Mouse (Mus musculus) granulocyte monocyte progenitor cell, adult 5-6 weeks (primary cell): Measurements from ENCODE around the gene Pbx1. TPM values are rescaled to one million over a fixed set of nuclear protein-coding genes. Genes with fewer than 3 reads are reported as not detected.

ENCODE experiments used
- ATAC-seq: replicated peaks from 2 replicates; pipeline ENCODE4 v1.8.0; 2016; ENCODE audit warnings: mild to moderate bottlenecking, moderate TSS enrichment, inconsistent platforms; ENCODE audit not compliant: poor library complexity, severe bottlenecking
- total RNA-seq, 2 experiments: library from RNA; stranded (forward) in 1 of 2; stranded (reverse) in 1 of 2; fragments of 200-712, 200-1000 nt in 1 of 2; fragments of >200 nt in 1 of 2; fragmentation: Nextera tagmentation in 1 of 2; gene quantifications; 2 replicates each; pipeline ENCODE4 v1.2.3; 2014 to 2017

The Pbx1 gene
- total RNA-seq, 2 experiments from 2014 or later, result 4.1 to 8.2 TPM

GRCm38 (mm10) chr1:168197195-168197907, 234.7 kb downstream of the Pbx1 start:
- no peak for ATAC-seq

DNA sequence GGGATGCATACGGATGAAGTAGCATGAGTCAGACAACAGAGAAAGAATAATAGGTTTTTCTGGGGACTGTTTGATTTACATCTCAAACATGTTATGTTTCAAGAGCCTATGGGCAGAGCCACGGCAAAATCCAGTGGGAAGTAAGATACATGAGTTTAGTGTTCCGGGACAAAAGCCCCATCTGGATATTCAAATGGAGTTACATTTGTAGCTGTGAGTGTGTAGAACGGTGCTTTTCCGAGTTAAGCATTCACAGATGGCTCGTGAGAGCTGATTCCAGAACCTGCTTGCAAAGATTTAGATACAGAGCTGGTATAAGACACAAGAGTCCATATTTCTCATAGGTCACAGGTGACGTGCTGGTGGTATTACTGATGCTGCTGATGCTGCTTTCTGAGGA, 238.7 kb downstream of the Pbx1 start:
- ATAC-seq, result no peak

- no peak for ATAC-seq
These were observed 249.3 kb downstream of the Pbx1 start for GRCm38 (mm10) chr1:168182816-168183215.

DNA sequence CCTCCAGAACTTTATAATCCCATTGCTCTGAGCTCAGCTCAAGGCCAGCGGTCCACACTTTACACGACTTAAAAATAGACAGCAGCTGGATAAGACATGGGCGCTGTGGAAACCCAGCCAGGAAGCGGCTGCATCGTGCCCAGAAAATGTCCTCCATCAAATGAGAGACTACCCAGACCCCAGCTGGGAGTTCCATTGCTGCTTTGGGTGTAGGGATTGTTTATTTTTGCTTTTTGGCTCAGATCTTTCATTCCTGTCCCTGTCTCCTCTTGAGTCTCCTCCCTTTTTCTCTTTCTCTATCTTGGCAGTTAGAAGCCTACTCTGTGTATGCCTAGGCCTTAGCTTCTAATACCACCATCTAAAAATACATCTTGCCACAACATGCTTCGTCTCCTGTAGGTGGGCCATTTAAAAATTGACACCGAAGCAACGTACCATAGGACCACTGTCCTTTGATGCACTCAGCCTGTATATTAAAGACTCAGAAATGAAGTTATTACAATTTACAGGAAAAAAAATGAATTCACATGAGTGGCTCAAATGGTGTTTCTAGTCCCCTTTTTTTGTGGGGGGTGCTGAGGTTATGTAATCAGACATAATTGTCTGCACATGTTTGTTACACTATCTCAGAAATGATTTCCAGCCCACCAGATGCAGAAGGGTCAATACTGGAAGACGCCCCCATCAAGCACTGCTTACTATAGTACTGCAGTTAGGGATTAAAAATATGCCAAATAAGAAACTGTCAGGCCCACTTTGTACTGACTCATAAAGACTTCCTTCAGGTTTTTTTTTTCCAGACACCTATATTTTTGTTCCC, 251.2 kb downstream of the Pbx1 start:
- ATAC-seq, result no peak

DNA sequence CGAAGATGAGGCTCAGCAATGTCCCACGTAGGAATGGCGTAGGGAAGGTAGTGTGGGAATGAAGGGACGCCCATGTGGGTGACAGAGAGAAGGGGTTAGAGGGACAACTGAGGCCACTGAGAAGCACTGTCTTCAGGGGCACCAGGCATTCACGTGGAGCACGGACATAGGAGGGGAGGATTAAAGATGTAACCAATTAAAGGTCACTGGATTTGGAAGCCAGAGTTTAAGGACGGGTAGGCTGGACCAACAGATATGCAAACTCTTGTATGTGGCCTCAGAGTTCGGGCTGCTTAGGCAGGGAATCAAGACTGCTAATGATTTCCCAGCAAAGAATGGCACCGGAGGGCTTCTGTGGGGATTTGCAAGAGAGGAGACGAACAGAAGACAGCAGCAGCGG, 252.4 kb downstream of the Pbx1 start:
- ATAC-seq, result no peak

DNA sequence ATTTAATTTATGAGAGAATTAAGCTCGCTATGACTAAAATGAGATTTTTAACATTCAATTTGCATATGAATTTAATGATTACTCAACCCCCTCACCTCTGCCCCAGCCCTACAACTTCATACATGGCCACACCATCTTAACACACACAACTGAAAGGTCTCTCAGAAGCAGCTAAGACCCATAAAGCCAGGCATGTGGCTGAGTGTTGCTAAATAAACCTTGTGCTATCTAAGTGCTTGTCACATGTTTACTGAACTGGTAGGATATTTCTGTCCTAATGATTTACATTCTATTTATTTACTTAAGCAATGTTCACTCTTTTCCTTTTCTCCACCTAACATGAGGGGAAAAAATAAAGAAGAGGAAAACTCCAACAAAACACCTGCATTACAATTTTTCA, 253.5 kb downstream of the Pbx1 start:
- ATAC-seq, result no peak

DNA sequence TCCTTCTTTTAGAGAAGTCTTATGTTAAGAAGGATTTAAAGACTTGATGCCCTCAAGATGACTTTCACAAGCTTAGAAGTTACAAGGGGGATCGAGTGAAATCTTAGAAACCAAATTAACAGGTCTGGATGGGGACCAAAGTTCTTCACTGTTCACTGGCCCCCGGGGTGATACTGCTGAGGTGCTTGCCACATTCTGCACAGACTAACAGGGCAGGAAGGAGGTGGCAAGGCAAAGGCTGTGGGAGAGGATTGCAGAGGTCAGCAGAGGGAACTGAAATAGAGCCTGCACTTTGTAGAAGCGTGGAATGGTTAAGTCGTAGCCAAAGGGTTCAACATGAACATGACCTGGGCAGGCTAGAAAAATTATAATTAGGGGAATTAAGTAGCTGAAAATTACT, 256.5 kb downstream of the Pbx1 start:
- no peak for ATAC-seq

- ATAC-seq, result no peak
These were observed 262.3 kb downstream of the Pbx1 start for GRCm38 (mm10) chr1:168169791-168170190.

DNA sequence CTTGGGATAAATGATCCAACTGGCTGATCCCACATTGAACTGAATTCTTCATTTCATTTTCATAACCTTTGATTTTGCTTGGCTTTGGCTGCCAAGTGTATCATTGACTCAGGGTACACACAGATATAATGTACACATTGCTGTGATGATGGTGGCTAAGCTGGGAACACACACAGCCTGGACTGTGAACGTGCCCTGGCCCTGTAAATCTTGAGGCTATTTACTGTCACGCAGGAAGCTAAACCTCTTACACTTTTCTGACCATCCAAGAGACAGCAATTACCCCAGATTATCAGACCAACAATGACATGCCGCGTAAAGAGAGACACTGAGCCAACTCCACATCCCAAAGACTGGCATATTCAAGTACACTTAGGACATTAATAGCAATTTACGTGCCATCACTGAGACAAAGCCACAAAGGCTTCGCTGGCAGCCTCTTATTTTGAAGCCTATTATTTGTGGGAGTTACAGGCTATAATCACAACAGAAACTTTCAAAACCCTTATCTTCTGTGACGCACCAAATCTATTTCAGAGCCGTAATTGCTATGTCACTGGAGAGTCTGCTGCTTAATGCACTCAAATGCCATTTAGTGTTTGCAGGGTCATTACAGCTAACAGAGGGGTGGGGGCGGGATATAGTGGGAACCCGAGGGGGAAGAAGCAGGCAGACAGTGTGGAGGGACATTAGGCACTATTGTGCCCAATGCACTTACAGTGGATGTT, 262.9 kb downstream of the Pbx1 start:
- no peak for ATAC-seq

DNA sequence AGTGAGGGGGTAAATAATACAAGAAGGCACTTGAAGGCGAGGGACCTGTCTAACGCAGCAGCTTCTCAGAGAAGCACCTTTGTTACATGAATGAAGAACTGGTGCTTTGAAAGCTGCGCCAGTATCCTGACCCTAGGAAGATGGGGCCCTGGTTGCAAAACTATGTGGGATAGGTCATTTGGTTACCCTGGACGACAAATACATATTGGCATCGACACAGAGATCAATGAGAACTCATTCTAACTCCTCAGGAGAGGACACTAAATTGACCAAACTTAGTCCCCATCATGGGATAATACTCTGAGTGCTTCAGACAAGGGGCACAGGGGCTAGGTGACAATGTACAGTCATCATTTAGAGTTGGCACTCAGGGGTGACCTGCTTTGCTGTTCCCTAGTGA, 264.3 kb downstream of the Pbx1 start:
- no peak for ATAC-seq

DNA sequence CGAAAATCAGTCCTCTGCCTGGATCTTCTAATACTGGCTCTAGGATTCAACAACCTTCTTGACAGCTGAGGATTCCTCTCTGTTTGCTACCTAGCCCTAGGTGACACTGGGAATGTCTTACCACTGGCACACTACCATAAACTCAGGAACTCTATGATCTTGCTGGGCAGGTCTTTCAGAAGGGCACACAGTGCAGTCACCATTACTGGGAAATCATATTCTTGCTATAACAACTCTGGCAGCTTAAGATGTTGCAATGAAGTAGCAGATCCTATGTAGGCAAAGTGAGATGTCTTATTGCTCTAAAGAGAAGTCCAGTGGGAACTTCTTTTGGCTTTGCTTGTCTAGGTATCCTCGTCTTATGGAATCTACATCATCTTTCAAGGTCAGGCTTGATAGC, 265.2 kb downstream of the Pbx1 start:
- no peak for ATAC-seq

- no peak for ATAC-seq
These were observed 267.1 kb downstream of the Pbx1 start for GRCm38 (mm10) chr1:168164945-168165344.

GRCm38 (mm10) chr1:168163521-168164233, 268.4 kb downstream of the Pbx1 start:
- no peak for ATAC-seq

- ATAC-seq, result no peak
These were observed 292.9 kb downstream of the Pbx1 start for GRCm38 (mm10) chr1:168139138-168139682.

DNA sequence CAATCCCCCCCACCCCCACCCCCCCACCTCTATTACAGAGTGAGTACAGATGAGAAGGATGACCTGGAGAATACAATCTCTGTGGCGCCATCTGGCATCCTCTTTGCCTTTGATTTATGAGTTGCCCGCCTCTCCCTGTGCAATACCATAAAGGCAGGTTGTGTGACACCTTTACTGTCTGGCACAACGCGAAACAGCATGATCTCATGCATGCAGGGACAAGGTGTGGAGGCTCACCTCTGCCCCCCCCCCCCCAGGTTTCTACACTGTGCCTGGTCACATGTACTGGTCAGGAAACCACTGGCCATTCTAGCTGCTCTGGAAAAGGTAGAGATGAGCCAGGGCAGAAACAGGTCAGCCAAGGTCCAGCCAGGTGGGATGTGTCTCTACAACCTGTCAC, 293.4 kb downstream of the Pbx1 start:
- no peak for ATAC-seq

GRCm38 (mm10) chr1:168137890-168138289, 294.2 kb downstream of the Pbx1 start:
- no peak for ATAC-seq

- no peak for ATAC-seq
These were observed 296.5 kb downstream of the Pbx1 start for GRCm38 (mm10) chr1:168135545-168135944.

- no peak for ATAC-seq
These were observed 298.4 kb downstream of the Pbx1 start for GRCm38 (mm10) chr1:168133696-168134095.

GRCm38 (mm10) chr1:168128004-168128403, 304.1 kb downstream of the Pbx1 start:
- ATAC-seq, result no peak
